Mouse (Mus musculus) heart, postnatal 0 days (tissue): ENCODE measurements at regions not wholly inside any gene's neighbourhood (a gene's known extent, or its start where the extent isn't known, plus 50 kb on each side); places are given as distances from the start of the nearest gene placed in this dataset.

Experiments
- ATAC-seq: fragments of 200-750 bp; cut with Nextera tagmentation; 2 replicates; pipeline ENCODE4 v1.8.0; 2017; ENCODE audit warnings: low read depth, moderate number of reproducible peaks, moderate library complexity; ENCODE audit not compliant: insufficient read depth
- DNase-seq: peaks from one replicate; pipeline ENCODE4 v3.0.0-alpha.2; 2016; ENCODE audit warnings: low spot score
- H3K27ac ChIP-seq: fragments of 300-500 bp; sonication (generic); 2 replicates; pipeline ENCODE4 v1.5.1; 2014; ENCODE audit warnings: low read depth, mild to moderate bottlenecking
- H3K27me3 ChIP-seq: fragments of 300-500 bp; sonication (generic); 2 replicates; pipeline ENCODE4 v1.6.1; 2014; ENCODE audit warnings: low read length, mixed read lengths; ENCODE audit not compliant: control insufficient read depth, insufficient read depth
- H3K36me3 ChIP-seq: fragments of 300-500 bp; sonication (generic); replicated peaks from 2 replicates; pipeline ENCODE4 v1.6.1; 2014; ENCODE audit warnings: low read length, mixed read lengths; ENCODE audit not compliant: control insufficient read depth, insufficient read depth
- H3K4me1 ChIP-seq: fragments of 300-500 bp; sonication (generic); 2 replicates; pipeline ENCODE4 v1.6.1; 2014; ENCODE audit warnings: antibody characterized with exemption; ENCODE audit not compliant: control insufficient read depth, insufficient read depth
- H3K4me2 ChIP-seq: fragments of 300-500 bp; sonication (generic); 2 replicates; pipeline ENCODE4 v1.6.1; 2014; ENCODE audit warnings: low read depth, mild to moderate bottlenecking, low read length, moderate library complexity
- H3K4me3 ChIP-seq: fragments of 300-500 bp; sonication (generic); 2 replicates; pipeline ENCODE4 v1.5.1; 2014; ENCODE audit warnings: low read depth, low read length
- H3K9ac ChIP-seq: fragments of 300-500 bp; sonication (generic); replicated peaks from 2 replicates; pipeline ENCODE4 v1.6.1; 2014; ENCODE audit warnings: low read depth, low read length, mixed read lengths
- H3K9me3 ChIP-seq: fragments of 300-500 bp; sonication (generic); replicated peaks from 2 replicates; pipeline ENCODE4 v1.6.1; 2016; ENCODE audit warnings: low read length; ENCODE audit not compliant: control insufficient read depth
- CTCF ChIP-seq: IDR thresholded peaks from 2 replicates; pipeline ENCODE4 v1.5.1; 2016; ENCODE audit warnings: antibody characterized with exemption, control low read depth, low read depth
- EP300 ChIP-seq: IDR thresholded peaks from 2 replicates; pipeline ENCODE4 v1.6.1; 2016; ENCODE audit warnings: antibody characterized with exemption, low read depth
- WGBS: fragments of 180-500 bp; shearing (Covaris S2); extraction: QIAGEN DNeasy Blood & Tissue Kit; methylation state at CpG from one replicate; pipeline ENCODE4 v1.1.7; 2014; 5-methylcytosine and 5-hydroxymethylcytosine counted together

GRCm38 (mm10) chr9:46557781-46558180 lies 238.0 kb upstream of the 4931429L15Rik start:
- DNase-seq (no peak), ATAC-seq (no peak)
- Histone ChIP-seq H3K27ac (no peak overlapping the region), H3K27me3 (no peaks in the 10 kb centered on the region), H3K9me3 (no peaks in the 10 kb centered on the region), H3K4me3 (no peak overlapping the region), H3K9ac (no peak overlapping the region), H3K36me3 (no peaks in the 10 kb centered on the region), H3K4me1 (no peaks in the 10 kb centered on the region), H3K4me2 (no peak overlapping the region)
- 31% methylated on average over 5 of the region's 5 CpGs for WGBS
- TF ChIP-seq CTCF (no peak), EP300 (no peak)

- H3K27me3 ChIP-seq = no peaks in the 10 kb centered on the region
- no peaks in the 10 kb centered on the region for H3K9me3 ChIP-seq
- H3K27ac ChIP-seq = no peak overlapping the region
- H3K4me2 ChIP-seq = no peak overlapping the region
- DNase-seq (no peak), ATAC-seq (no peak)
- 40% methylated on average over 6 of the region's 6 CpGs for WGBS
- no peak overlapping the region for H3K9ac ChIP-seq
- H3K4me1 ChIP-seq = no peaks in the 10 kb centered on the region
- no peak overlapping the region for H3K4me3 ChIP-seq
- TF ChIP-seq EP300 (no peak), CTCF (no peak)
- no peaks in the 10 kb centered on the region for H3K36me3 ChIP-seq
Observed at GRCm38 (mm10) chr9:46555156-46555555, 235.4 kb upstream of the 4931429L15Rik start.

GRCm38 (mm10) chr9:46554586-46555152 lies 234.9 kb upstream of the 4931429L15Rik start:
- Histone ChIP-seq H3K4me3 (no peak overlapping the region), H3K36me3 (no peaks in the 10 kb centered on the region), H3K27me3 (no peaks in the 10 kb centered on the region), H3K9me3 (no peaks in the 10 kb centered on the region), H3K27ac (no peak overlapping the region), H3K9ac (no peak overlapping the region), H3K4me2 (no peak overlapping the region), H3K4me1 (no peaks in the 10 kb centered on the region)
- 34% methylated on average over 6 of the region's 6 CpGs for WGBS
- DNase-seq (no peak), ATAC-seq (no peak)
- TF ChIP-seq CTCF (no peak), EP300 (no peak)

GRCm38 (mm10) chr9:46549416-46549815 lies 229.6 kb upstream of the 4931429L15Rik start:
- Histone ChIP-seq H3K4me1 (no peaks in the 10 kb centered on the region), H3K27me3 (no peaks in the 10 kb centered on the region), H3K36me3 (no peaks in the 10 kb centered on the region), H3K27ac (no peak overlapping the region), H3K9me3 (no peaks in the 10 kb centered on the region), H3K4me2 (no peak overlapping the region), H3K4me3 (no peak overlapping the region), H3K9ac (no peak overlapping the region)
- TF ChIP-seq CTCF = no peak
- no peak for TF ChIP-seq EP300
- WGBS = 41% methylated on average over 4 of the region's 4 CpGs
- DNase-seq (no peak), ATAC-seq (no peak)

GRCm38 (mm10) chr9:46544326-46544725 lies 224.5 kb upstream of the 4931429L15Rik start:
- ATAC-seq = no peak
- Histone ChIP-seq H3K27ac (no peak overlapping the region), H3K4me2 (no peak overlapping the region), H3K36me3 (no peaks in the 10 kb centered on the region), H3K4me3 (no peak overlapping the region), H3K4me1 (no peaks in the 10 kb centered on the region), H3K27me3 (no peaks in the 10 kb centered on the region), H3K9ac (no peak overlapping the region), H3K9me3 (no peaks in the 10 kb centered on the region)
- WGBS = 78% methylated on average over 3 of the region's 3 CpGs
- TF ChIP-seq CTCF = no peak
- DNase-seq = no peak

GRCm38 (mm10) chr9:46541001-46541400 lies 221.2 kb upstream of the 4931429L15Rik start:
- H3K9me3 ChIP-seq = no peaks in the 10 kb centered on the region
- 57% methylated on average over 2 of the region's 2 CpGs for WGBS
- TF ChIP-seq CTCF (no peak), EP300 (no peak)
- no peak overlapping the region for H3K4me3 ChIP-seq
- H3K9ac ChIP-seq = no peak overlapping the region
- ATAC-seq (no peak), DNase-seq (no peak)
- no peak overlapping the region for H3K4me2 ChIP-seq
- H3K36me3 ChIP-seq = no peaks in the 10 kb centered on the region
- H3K27ac ChIP-seq = no peak overlapping the region
- H3K4me1 ChIP-seq = no peaks in the 10 kb centered on the region
- H3K27me3 ChIP-seq = no peaks in the 10 kb centered on the region
